Mouse (Mus musculus) cerebellum, adult 8-10 months (tissue): ENCODE data around the gene Tmem52.

Source experiments
- DNase-seq: peaks from one replicate; pipeline ENCODE4 v3.0.0; 2022

Tmem52 gene

GRCm38 (mm10) chr4:155514810-155515209, 45.9 kb downstream of the Tmem52 start:
- DNase-seq = no peak

DNA sequence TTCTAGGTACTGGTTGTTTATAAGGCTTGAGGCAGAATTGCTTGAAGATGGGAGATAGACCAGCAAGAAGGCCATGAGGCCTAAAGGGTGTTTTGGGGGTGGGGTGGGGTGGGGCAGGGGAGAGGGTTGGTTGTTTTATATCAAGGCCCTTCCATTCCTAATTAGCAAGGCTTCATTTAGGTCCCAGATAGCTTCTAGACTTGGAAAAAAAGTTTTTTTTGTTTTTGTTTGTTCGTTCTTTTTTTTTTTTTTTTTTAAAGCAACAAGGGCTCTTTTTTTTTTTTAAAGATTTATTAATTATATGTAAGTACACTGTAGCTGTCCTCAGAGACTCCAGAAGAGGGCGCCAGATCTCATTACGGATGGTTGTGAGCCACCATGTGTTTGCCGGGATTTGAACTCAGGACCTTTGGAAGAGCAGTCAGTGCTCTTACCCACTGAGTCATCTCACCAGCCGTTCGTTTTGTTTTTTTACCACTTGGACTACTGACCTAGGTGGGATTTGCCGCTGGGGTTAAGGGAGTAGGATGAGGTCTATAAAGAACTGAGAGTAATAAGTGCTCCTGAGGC, 49.1 kb downstream of the Tmem52 start:
- no peak for DNase-seq
